Mouse (Mus musculus): ENCODE measurements at regions not wholly inside any gene's neighbourhood (a gene's known extent, or its start where the extent isn't known, plus 50 kb on each side); places are given as distances from the start of the nearest gene placed in this dataset.

GRCm38 (mm10) chr9:122687170-122687569, 60.0 kb upstream of the Topaz1 start:
- Histone ChIP-seq H3K4me1 (ENCODE audit: control insufficient read depth, insufficient read depth, low read length) (no peaks in the 10 kb centered on the region), H3K9ac (ENCODE audit: low read depth, poor library complexity, severe bottlenecking) (no peak overlapping the region), H3K9me3 (replicated peaks; ENCODE audit: control insufficient read depth, insufficient read depth, low read length, poor library complexity, severe bottlenecking) (no peaks in the 10 kb centered on the region), H3K27ac (ENCODE audit: insufficient read depth, low read length) (no peak overlapping the region), H3K4me3 (ENCODE audit: low read depth, low read length) (no peak overlapping the region), H3K27me3 (ENCODE audit: control insufficient read depth, insufficient read depth, low read length, poor library complexity, severe bottlenecking) (no peaks in the 10 kb centered on the region), H3K36me3 (ENCODE audit: control insufficient read depth, insufficient read depth, low read length, poor library complexity, severe bottlenecking) (no peaks in the 10 kb centered on the region)
- TF ChIP-seq POLR2A (IDR thresholded peaks at IDR 0.05; ENCODE audit: insufficient read depth, low read length) (no peak), EP300 (IDR thresholded peaks at IDR 0.05; ENCODE audit: insufficient read depth, low read depth, low read length) (no peak), CTCF (IDR thresholded peaks at IDR 0.05; ENCODE audit: low read depth, low read length) (no peak)

GRCm38 (mm10) chr9:122691879-122692278, 55.3 kb upstream of the Topaz1 start:
- Histone ChIP-seq H3K27ac (ENCODE audit: insufficient read depth, low read length) (no peak overlapping the region), H3K27me3 (ENCODE audit: control insufficient read depth, insufficient read depth, low read length, poor library complexity, severe bottlenecking) (no peaks in the 10 kb centered on the region), H3K9ac (ENCODE audit: low read depth, poor library complexity, severe bottlenecking) (no peak overlapping the region), H3K36me3 (ENCODE audit: control insufficient read depth, insufficient read depth, low read length, poor library complexity, severe bottlenecking) (no peaks in the 10 kb centered on the region), H3K9me3 (replicated peaks; ENCODE audit: control insufficient read depth, insufficient read depth, low read length, poor library complexity, severe bottlenecking) (no peaks in the 10 kb centered on the region), H3K4me3 (ENCODE audit: low read depth, low read length) (no peak overlapping the region), H3K4me1 (ENCODE audit: control insufficient read depth, insufficient read depth, low read length) (no peaks in the 10 kb centered on the region)
- no peak for TF ChIP-seq CTCF (IDR thresholded peaks at IDR 0.05; ENCODE audit: low read depth, low read length)
- TF ChIP-seq POLR2A (IDR thresholded peaks at IDR 0.05; ENCODE audit: insufficient read depth, low read length) = no peak
- TF ChIP-seq EP300 (IDR thresholded peaks at IDR 0.05; ENCODE audit: insufficient read depth, low read depth, low read length) = no peak

GRCm38 (mm10) chr9:122695724-122696123, 51.4 kb upstream of the Topaz1 start:
- Histone ChIP-seq H3K4me1 (ENCODE audit: control insufficient read depth, insufficient read depth, low read length) (no peaks in the 10 kb centered on the region), H3K4me3 (ENCODE audit: low read depth, low read length) (no peak overlapping the region), H3K27me3 (ENCODE audit: control insufficient read depth, insufficient read depth, low read length, poor library complexity, severe bottlenecking) (no peaks in the 10 kb centered on the region), H3K27ac (ENCODE audit: insufficient read depth, low read length) (no peak overlapping the region), H3K36me3 (ENCODE audit: control insufficient read depth, insufficient read depth, low read length, poor library complexity, severe bottlenecking) (no peaks in the 10 kb centered on the region), H3K9me3 (replicated peaks; ENCODE audit: control insufficient read depth, insufficient read depth, low read length, poor library complexity, severe bottlenecking) (no peaks in the 10 kb centered on the region), H3K9ac (ENCODE audit: low read depth, poor library complexity, severe bottlenecking) (no peak overlapping the region)
- TF ChIP-seq EP300 (IDR thresholded peaks at IDR 0.05; ENCODE audit: insufficient read depth, low read depth, low read length) (no peak), POLR2A (IDR thresholded peaks at IDR 0.05; ENCODE audit: insufficient read depth, low read length) (no peak), CTCF (IDR thresholded peaks at IDR 0.05; ENCODE audit: low read depth, low read length) (no peak)
